Mouse (Mus musculus) E14TG2a.4 (cell line): ENCODE results near the gene Dagla.

Experiments used
- CTCF ChIP-seq: conservative IDR thresholded peaks from 2 replicates; pipeline ENCODE4 v1.5.1; 2014; ENCODE audit warnings: low read length
- NANOG ChIP-seq: IDR thresholded peaks from 2 replicates; pipeline ENCODE4 v1.6.1; 2014; ENCODE audit warnings: borderline replicate concordance, low read length, mixed read lengths

GRCm38 (mm10) chr19:10239975-10240653, 64.6 kb downstream of the Dagla start:
- TF ChIP-seq CTCF (no peak), NANOG (no peak)
